Mouse (Mus musculus): Measurements from ENCODE around the gene Usf2.
"Not testable (repeated sequence)": the region's sequence is repeated elsewhere in the genome, so short reads cannot be mapped to it uniquely, and the experiment has no call there.

DNA sequence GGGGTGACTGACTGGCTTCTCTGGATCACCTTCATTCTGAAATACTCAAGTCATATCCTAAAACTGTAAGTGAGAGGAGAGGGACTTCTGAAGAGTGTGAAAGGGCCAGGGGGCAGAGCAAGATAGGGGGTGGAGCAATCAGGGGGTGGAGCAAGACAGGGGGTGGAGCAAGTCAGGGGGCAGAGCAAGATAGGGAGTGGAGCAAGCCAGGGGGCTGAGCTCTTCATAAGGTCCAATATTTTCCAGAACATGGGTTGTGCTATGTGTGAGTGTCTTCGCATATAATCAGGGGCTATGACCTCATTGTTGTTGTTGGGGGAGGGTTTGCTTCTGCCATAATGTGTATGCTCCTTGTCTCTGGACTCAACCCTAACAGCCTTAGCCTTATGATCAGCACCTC is 16.5 kb downstream of the Usf2 start:
- not testable (repeated sequence) for TF ChIP-seq CTCF, POLR2A (IDR thresholded peaks at IDR 0.05; ENCODE audit: extremely low read depth, insufficient read depth, low read length)
